Mouse (Mus musculus) kidney, embryonic 14.5 days (tissue): Measurements from ENCODE around the gene Cdk12. TPM values are rescaled to one million over a fixed set of nuclear protein-coding genes. Genes with fewer than 3 reads are reported as not detected.
"Not testable (repeated sequence)": the region's sequence is repeated elsewhere in the genome, so short reads cannot be mapped to it uniquely, and the experiment has no call there.

Experiments used
- ATAC-seq: fragments of 200-750 bp; cut with Nextera tagmentation; 2 replicates; pipeline ENCODE4 v1.8.0; 2017; ENCODE audit warnings: moderate number of reproducible peaks, mild to moderate bottlenecking, moderate TSS enrichment, moderate library complexity; ENCODE audit not compliant: low FRiP score, low TSS enrichment
- H3K27ac ChIP-seq: fragments of 300-500 bp; sonication (generic); 2 replicates; pipeline ENCODE4 v1.5.1; 2014; ENCODE audit warnings: low read depth, mild to moderate bottlenecking, low read length, moderate library complexity, mixed read lengths
- H3K27me3 ChIP-seq: fragments of 300-500 bp; sonication (generic); 2 replicates; pipeline ENCODE4 v1.6.1; 2014; ENCODE audit warnings: mild to moderate bottlenecking, low read length; ENCODE audit not compliant: control insufficient read depth, insufficient read depth
- H3K36me3 ChIP-seq: fragments of 300-500 bp; sonication (generic); 2 replicates; pipeline ENCODE4 v1.6.1; 2014; ENCODE audit warnings: low read length, mixed read lengths; ENCODE audit not compliant: control insufficient read depth, insufficient read depth
- H3K4me1 ChIP-seq: fragments of 300-500 bp; sonication (generic); 2 replicates; pipeline ENCODE4 v1.6.1; 2014; ENCODE audit warnings: low read length, mixed read lengths; ENCODE audit not compliant: control insufficient read depth, insufficient read depth
- H3K4me2 ChIP-seq: fragments of 300-500 bp; sonication (generic); replicated peaks from 2 replicates; pipeline ENCODE4 v1.6.1; 2014; ENCODE audit warnings: low read depth, mild to moderate bottlenecking, low read length
- H3K4me3 ChIP-seq: fragments of 300-500 bp; sonication (generic); 2 replicates; pipeline ENCODE4 v1.5.1; 2014; ENCODE audit warnings: mild to moderate bottlenecking, low read length
- H3K9ac ChIP-seq: fragments of 300-500 bp; sonication (generic); 2 replicates; pipeline ENCODE4 v1.6.1; 2014; ENCODE audit warnings: low read depth, mild to moderate bottlenecking, low read length, moderate library complexity
- H3K9me3 ChIP-seq: fragments of 300-500 bp; sonication (generic); 2 replicates; pipeline ENCODE4 v1.6.1; 2016; ENCODE audit warnings: low read length; ENCODE audit not compliant: control insufficient read depth
- WGBS: fragments of 180-500 bp; shearing (Covaris S2); extraction: QIAGEN DNeasy Blood & Tissue Kit; methylation state at CpG from one replicate; pipeline ENCODE4 v1.1.7; 2014; 5-methylcytosine and 5-hydroxymethylcytosine counted together
- polyA plus RNA-seq: library from polyadenylated mRNA; unstranded; fragments of >200 nt; fragmentation: Nextera tagmentation; extraction: Ambion mirVana; gene quantifications from 2 replicates; pipeline ENCODE4 v1.2.1, GENCODE M21; 2014

The Cdk12 gene
- polyA plus RNA-seq, 1 experiment from 2014 or later, result 18.3 TPM

DNA sequence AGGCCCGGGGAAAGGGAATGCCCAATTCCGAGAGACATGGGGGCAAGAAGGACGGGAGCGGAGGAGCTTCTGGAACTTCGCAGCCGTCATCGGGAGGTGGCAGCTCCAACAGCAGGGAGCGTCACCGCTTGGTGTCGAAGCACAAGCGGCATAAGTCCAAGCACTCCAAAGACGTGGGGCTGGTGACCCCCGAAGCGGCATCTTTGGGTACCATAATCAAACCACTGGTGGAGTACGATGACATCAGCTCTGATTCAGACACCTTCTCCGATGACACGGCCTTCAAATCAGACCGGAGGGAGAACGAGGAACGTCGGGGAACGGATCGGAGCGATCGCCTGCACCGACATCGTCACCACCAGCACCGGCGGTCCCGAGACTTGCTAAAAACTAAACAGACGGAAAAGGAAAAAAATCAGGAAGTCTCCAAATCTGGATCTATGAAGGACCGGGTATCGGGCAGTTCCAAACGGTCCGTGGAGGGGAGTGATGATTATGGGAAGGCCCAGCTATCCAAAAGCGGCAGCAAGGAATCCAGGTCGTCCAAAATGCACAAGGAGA is 572 bp downstream of the Cdk12 start:
- H3K27me3 ChIP-seq, result no peaks in the 10 kb centered on the region
- H3K27ac ChIP-seq, result peak overlapping the region; percentile 100
- ATAC-seq, result peak; percentile 50
- H3K9me3 ChIP-seq, result no peaks in the 10 kb centered on the region
- peak overlapping the region; percentile 83 for H3K4me3 ChIP-seq
- under 1% methylated on average over 37 of the region's 37 CpGs for WGBS
- H3K9ac ChIP-seq, result peak overlapping the region; percentile 99
- peaks cover 9% of the 10 kb centered on the region; the same call in 1 of the 2 replicates for H3K36me3 ChIP-seq
- 0 out of 2 replicates have a peak, but pooled peaks cover 5% of the 10 kb centered on the region for H3K4me1 ChIP-seq
- peak overlapping the region; percentile 81 for H3K4me2 ChIP-seq

DNA sequence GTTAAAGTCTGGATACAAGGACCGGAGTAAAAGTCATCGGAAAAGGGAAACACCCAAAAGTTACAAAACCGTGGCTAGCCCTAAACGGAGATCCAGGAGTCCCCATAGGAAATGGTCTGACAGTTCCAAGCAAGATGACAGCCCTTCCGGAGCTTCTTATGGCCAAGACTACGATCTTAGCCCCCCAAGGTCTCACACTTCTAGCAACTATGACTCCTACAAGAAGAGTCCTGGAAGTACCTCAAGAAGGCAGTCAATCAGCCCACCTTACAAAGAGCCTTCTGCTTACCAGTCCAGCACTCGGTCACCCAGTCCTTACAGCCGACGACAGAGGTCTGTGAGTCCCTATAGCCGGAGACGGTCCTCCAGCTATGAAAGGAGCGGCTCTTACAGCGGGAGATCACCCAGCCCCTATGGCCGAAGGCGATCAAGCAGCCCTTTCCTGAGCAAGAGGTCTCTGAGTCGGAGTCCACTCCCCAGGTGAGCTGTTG is 1.1 kb downstream of the Cdk12 start:
- 0% methylated on average over 16 of the region's 16 CpGs for WGBS
- peak overlapping the region; percentile 83 for H3K4me3 ChIP-seq
- no peaks in the 10 kb centered on the region for H3K27me3 ChIP-seq
- H3K4me2 ChIP-seq, result peak overlapping the region; percentile 81
- H3K9me3 ChIP-seq, result no peaks in the 10 kb centered on the region
- no peak overlapping the region; the same call in 1 of the 2 replicates for H3K27ac ChIP-seq
- no peak for ATAC-seq
- H3K36me3 ChIP-seq, result peaks cover 14% of the 10 kb centered on the region
- 0 out of 2 replicates have a peak, but pooled peaks cover 5% of the 10 kb centered on the region for H3K4me1 ChIP-seq
- peak overlapping the region; percentile 99 for H3K9ac ChIP-seq

GRCm38 (mm10) chr11:98205463-98205862 is 2.6 kb downstream of the Cdk12 start:
- Histone ChIP-seq H3K4me3 (peak overlapping the region; percentile 25), H3K36me3 (peaks cover 28% of the 10 kb centered on the region), H3K4me2 (peak overlapping the region; percentile 81), H3K27me3 (no peaks in the 10 kb centered on the region), H3K9ac (no peak overlapping the region), H3K9me3 (no peaks in the 10 kb centered on the region), H3K4me1 (0 out of 2 replicates have a peak, but pooled peaks cover 5% of the 10 kb centered on the region), H3K27ac (no peak overlapping the region)
- no peak for ATAC-seq

DNA sequence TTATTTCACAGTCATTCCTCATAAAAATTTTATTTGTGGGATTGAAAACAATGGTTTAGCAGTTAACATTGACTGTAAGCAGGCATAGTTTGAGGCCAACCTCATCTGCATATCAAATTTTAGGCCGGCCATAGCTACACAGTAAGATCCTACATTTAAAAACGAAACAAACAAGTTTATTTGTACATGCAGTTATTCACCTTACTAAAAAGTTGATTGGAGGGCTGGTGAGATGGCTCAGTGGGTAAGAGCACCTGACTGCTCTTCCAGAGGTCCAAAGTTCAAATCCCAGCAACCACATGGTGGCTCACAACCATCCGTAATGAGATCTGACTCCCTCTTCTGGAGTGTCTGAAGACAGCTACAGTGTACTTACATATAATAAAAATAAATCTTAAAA is 3.4 kb downstream of the Cdk12 start:
- H3K4me2 ChIP-seq, result peak overlapping the region; percentile 81; the same call in 1 of the 2 replicates
- WGBS, result 78% methylated on average over 3 of the region's 3 CpGs
- peaks cover 35% of the 10 kb centered on the region for H3K36me3 ChIP-seq
- not testable (repeated sequence) for H3K27me3 ChIP-seq, H3K9ac ChIP-seq, H3K9me3 ChIP-seq, ATAC-seq, H3K4me3 ChIP-seq, H3K27ac ChIP-seq, H3K4me1 ChIP-seq

DNA sequence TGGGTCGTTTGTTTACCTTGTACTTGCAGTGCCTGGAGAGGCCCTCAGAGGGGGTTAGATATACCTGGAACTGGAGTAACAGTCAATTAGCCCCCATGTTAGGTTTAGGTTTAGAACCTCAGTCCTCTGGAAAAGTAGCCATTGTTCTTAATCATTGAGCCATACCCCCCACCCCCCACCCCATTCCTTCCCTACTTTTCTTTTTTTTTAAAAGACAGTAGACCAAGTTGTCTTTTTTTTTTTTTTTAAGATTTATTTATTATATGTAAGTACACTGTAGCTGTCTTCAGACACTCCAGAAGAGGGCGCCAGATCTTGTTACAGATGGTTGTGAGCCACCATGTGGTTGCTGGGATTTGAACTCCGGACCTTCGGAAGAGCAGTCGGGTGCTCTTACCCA is 6.8 kb downstream of the Cdk12 start:
- WGBS, result 96% methylated on average over 4 of the region's 5 CpGs
- not testable (repeated sequence) for ATAC-seq, H3K27ac ChIP-seq, H3K27me3 ChIP-seq, H3K9me3 ChIP-seq, H3K4me1 ChIP-seq, H3K4me3 ChIP-seq, H3K9ac ChIP-seq, H3K4me2 ChIP-seq
- peaks cover 60% of the 10 kb centered on the region for H3K36me3 ChIP-seq

DNA sequence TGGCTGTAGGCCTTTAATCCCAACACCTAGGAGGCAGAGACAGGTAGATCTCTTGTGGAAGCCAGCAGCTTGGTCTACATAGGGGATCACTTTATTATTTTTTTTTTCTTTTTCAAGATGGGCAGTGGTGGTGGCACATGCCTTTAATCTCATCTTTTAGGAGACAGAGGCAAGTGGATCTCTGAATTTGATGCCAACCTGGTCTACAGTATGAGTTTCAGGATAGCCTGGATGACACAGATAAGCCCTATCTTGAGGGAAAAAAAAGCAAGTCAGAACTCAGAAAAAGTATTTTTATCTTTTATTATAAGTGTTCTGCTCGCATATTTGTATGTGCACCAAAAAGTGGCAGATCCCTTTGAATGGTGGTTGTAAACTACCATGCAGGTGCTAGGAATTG is 10.5 kb downstream of the Cdk12 start:
- no peak for ATAC-seq
- Histone ChIP-seq H3K4me2 (no peak overlapping the region), H3K36me3 (peaks cover 76% of the 10 kb centered on the region), H3K9me3 (no peaks in the 10 kb centered on the region), H3K4me3 (no peak overlapping the region), H3K27me3 (no peaks in the 10 kb centered on the region), H3K4me1 (no peaks in the 10 kb centered on the region), H3K9ac (no peak overlapping the region), H3K27ac (no peak overlapping the region)
- WGBS, result 88% methylated on average over 1 of the region's 1 CpGs

DNA sequence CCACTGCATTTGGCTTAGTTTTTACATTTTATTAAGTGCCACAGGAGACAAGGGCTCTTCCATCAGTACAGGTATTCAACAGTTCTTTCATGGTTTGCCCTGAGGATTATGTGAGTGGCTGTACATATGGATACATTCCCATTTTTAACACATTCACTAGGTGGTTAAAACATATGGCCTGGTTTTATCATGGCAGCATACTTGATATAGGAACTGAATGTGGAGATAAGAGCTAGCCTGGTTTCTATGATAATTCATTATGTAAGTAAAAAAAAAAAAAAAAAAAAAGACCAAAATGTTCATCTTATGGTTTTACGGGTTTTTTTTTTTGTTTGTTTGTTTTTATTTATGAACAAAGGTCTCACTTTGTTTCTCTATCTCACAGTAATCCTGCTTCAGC is 23.5 kb downstream of the Cdk12 start:
- Histone ChIP-seq H3K36me3 (peaks cover 85% of the 10 kb centered on the region), H3K27me3 (no peaks in the 10 kb centered on the region), H3K4me3 (no peak overlapping the region), H3K4me2 (no peak overlapping the region), H3K27ac (no peak overlapping the region), H3K4me1 (no peaks in the 10 kb centered on the region), H3K9me3 (no peaks in the 10 kb centered on the region), H3K9ac (no peak overlapping the region)
- WGBS, result 92% methylated on average over 1 of the region's 1 CpGs
- ATAC-seq, result no peak

- Histone ChIP-seq H3K4me1 (no peaks in the 10 kb centered on the region), H3K27me3 (no peaks in the 10 kb centered on the region), H3K36me3 (peaks cover 81% of the 10 kb centered on the region), H3K27ac (no peak overlapping the region), H3K4me3 (no peak overlapping the region), H3K4me2 (no peak overlapping the region), H3K9ac (no peak overlapping the region), H3K9me3 (no peaks in the 10 kb centered on the region)
- ATAC-seq, result no peak
- 79% methylated on average over 3 of the region's 3 CpGs for WGBS
These were observed 35.6 kb downstream of the Cdk12 start for GRCm38 (mm10) chr11:98238416-98238815.

DNA sequence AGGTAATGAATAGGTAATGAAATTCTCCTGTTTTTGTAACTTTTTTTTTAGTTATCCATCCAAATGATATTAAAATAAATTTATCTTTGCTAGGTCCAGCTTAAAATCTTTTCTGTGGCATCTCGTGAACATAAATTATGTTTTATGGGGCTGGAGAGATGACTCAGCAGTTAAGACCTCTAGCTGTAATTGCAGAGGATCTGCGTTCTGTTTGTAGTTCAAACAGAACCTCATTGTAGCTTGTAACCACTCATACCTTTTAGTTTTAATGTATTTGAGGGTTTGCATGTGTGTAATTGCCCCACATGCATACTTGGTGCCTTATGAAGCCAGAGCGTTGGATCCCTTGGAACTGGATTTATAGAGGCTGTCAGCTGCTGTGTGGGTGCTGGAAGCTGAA is 36.1 kb downstream of the Cdk12 start:
- no peaks in the 10 kb centered on the region for H3K9me3 ChIP-seq
- H3K36me3 ChIP-seq, result peaks cover 83% of the 10 kb centered on the region
- 71% methylated on average over 3 of the region's 3 CpGs for WGBS
- H3K27me3 ChIP-seq, result no peaks in the 10 kb centered on the region
- no peak for ATAC-seq
- no peak overlapping the region for H3K4me2 ChIP-seq
- H3K4me1 ChIP-seq, result no peaks in the 10 kb centered on the region
- no peak overlapping the region for H3K9ac ChIP-seq
- no peak overlapping the region for H3K27ac ChIP-seq
- H3K4me3 ChIP-seq, result no peak overlapping the region
